Mouse (Mus musculus) erythroblast, adult 5-6 weeks (primary cell): ENCODE results near the gene Ccnd3. TPM values are rescaled to one million over a fixed set of nuclear protein-coding genes. Genes with fewer than 3 reads are reported as not detected.
A peak's percentile ranks its signal among the peaks of the same experiment; 100 is the strongest.

Source experiments
- ATAC-seq: replicated peaks from 2 replicates; pipeline ENCODE4 v1.8.0; 2016; ENCODE audit warnings: moderate number of reproducible peaks, mild to moderate bottlenecking, moderate TSS enrichment, inconsistent platforms; ENCODE audit not compliant: poor library complexity, low FRiP score, severe bottlenecking
- total RNA-seq, 2 experiments: library from RNA; stranded (forward) in 1 of 2; stranded (reverse) in 1 of 2; fragments of 150-400 nt in 1 of 2; fragments of 200-764, 138-1000 nt in 1 of 2; gene quantifications; 2 replicates each; pipeline versions ENCODE4 v1.2.3 to v1.2.4; 2015 to 2017; ENCODE audit warnings: low replicate concordance in 2 of 2

The Ccnd3 gene
- total RNA-seq, 2 experiments from 2014 or later, result 65.9 to 85.3 TPM

DNA sequence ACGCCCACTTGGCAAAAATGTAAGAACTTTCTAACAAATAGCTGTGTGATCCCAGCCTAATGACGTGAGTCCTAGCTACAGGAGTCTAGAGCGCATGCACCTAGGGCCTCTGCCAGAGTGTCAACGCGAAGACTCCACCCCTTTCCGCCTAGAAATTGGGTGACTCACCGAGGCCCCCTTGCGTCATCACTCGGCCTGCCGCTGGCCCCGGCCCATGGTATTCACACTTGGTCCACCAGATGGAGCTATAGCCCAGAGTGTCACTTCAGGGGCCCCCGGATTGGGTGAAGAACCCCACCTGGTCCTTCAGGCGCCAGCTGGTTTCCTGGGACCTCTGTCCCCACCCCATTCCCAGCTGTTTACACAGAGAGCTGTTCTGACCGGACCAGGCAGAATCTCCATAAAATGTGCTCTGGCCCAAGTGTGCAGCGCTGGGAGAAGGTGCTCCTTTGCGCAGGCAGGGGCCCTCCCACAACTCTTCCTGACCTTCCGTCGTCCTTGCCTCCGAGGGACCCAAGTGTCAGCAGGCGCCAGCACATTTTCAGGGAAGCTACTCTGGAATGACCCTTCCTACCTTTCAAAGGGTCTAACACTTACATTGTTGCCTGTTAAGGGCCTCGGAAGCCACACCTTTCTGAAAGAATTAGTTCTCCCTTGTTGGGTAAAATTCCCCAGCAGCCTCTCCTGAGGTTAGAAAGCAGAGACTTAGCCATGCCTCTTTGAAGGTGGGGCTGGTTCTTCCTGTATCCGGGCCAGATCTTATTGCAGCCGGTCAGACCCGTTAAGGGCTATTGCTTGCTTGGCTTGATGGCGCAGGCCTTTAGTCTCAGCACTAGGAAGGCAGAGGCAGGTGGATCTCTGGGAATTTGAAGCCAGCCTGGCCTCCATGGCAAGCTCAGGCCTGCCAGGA is 6.5 kb downstream of the Ccnd3 start:
- peak; percentile 88 for ATAC-seq

DNA sequence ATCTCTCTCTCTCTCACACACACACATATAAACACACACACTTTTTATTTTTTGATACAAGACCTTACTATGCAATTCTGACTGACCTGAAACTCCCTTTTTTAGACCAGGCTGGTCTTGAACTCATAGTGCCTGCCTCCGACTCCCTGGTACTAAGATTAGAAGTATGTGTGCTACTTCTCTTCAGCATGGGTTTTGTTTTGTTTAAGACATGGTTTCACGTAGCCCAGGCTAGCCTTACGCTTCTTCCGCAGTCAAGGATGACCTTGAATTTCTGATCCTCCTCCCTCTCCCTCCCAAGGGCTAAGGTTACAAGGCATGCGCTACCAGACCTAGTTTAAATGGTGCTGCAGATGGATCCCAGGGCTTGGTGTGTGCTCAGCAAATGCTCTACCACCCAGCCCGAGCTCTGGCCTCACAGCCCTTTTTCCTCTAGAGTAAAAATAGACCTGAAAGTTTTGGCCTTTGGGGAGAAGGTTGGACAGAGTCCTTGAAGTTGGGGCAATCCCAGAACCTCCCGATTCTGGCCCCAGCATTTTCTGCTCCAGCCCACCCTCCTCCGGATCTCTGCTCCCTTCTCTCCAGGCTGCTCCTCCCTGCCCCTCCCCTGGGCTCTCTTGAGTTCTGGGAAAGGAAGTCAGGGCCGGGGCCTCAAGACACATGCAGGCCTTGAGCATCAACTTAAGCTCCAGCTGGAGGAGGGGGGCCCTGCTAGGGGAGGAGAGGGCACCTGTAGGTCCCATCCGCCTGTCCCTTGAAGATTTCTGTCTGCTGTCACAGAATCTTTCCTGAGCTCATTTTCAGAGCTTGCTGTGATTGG is 8.3 kb downstream of the Ccnd3 start:
- ATAC-seq, result no peak

DNA sequence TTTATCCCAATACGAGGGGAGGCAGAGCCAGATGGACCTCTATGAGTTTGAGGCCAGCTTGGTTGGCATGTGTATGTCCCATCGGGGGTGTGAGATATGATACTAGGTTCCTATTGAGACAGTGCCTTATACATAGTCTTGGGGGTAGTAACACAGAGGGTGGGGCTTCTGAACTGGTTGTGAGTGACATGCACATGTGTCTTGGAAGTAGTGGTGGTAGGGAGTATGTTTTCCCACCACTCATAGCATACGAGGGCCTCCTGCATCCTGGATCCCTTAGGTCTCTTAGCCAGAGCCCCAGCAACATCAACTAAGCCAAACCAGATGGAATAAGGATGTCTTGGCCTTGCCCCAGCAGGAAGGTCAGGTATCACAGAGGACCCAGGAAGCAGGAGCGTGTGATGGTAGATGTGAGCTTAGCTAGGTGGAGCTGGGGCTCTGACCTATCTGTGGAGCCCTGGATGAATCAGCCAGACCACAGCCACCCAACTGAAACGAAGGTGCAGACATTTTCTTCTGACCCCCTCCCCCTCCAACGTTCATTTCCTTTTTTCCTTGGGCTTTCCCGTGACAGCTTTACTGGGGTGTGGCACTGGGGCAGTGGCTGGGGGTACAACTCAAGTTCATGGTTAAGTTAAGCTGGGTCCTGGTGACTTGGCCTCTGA is 10.5 kb downstream of the Ccnd3 start:
- ATAC-seq, result no peak

DNA sequence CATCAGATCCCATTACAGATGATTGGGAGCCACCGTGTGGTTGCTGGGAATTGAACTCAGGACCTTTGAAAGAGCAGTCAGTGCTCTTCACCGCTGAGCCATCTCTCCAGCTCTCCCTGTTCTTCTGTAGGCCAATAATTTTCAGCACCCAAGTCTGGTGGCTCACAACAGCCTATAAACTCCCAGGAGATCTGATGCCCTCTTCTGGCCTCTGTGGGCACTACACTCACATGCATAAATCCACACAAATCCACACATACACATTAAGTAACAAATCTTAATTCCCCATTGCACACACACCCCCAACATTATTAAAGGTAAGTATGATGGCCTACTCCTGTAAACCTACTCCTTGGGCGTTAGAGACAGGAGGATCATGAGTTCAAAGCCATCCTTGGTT is 11.4 kb downstream of the Ccnd3 start:
- ATAC-seq, result no peak

DNA sequence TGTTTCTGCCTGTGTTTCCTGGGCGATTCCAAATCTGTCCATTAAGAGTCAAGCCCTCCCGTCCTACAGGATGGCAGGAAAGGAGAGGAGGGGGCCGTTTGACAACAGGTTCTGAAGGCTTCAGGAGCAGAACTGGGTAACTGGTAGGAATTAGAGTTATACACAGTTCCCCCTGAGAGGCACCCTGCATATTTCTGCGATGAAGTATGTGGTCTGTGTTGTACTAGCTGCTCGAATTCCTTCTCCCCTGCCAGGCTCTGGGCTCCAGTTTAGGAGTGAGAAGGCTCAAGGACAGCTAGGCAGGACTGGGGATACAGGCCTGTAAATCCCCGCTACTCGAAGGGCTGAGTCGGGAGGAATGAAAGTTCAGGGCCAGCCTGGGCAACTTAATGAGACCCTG is 13.4 kb downstream of the Ccnd3 start:
- no peak for ATAC-seq

DNA sequence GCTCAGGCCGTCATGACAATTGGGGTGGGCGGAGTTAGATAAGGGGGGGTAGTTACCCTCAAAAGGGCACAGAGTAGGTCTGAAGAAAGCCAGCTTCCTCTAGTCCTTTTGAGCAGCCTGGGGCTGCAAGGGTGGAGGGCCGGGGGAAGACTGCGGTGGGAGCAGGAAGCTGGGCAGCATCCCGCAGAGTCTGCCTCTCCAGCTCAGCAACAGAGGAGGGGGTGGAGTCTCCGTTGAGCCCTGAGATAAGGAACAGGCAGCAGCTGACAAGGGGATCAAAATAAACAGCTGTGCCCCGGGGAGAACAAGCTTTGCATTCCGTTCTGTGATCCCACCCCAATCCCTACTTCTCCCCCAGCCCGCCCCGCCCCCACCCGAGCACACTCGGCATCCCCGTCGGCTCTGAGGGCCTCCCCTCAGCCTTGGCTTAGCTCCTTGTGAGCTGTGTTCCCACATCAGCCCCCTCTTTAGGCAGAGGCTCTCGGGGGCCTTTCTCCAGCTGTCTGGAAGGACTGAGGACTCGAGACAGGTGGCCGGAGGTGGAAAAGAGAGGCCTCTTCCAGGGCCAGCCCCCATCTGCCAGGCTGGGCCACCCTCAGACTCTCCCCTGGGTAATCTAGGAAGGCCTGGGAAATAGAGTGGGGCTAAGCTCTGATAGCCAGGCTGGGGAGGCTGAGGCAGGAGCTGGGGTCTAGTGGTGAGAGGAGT is 16.9 kb downstream of the Ccnd3 start:
- ATAC-seq, result peak; percentile 84

DNA sequence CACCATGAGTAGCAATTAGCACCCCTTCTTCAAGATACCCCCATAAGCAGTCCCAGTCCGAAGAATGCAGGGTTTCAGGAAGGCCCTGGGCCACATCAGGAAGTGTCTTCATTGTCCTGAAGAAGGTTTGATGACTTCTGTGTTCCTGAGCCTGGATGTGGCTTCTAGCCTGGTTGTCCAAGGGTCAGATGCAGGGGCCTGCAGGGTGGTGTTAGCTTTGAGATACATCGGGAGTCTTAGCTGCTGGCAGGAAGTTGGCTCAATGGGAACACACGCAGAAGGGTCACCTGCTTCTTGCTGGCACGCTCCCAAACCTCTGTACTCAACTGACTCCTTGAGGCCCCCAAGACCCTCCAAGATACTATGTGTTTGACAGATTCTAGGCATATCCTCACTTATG is 17.7 kb downstream of the Ccnd3 start:
- ATAC-seq, result 0 out of 2 replicates have a peak, but pooled peaks have one; percentile 14

DNA sequence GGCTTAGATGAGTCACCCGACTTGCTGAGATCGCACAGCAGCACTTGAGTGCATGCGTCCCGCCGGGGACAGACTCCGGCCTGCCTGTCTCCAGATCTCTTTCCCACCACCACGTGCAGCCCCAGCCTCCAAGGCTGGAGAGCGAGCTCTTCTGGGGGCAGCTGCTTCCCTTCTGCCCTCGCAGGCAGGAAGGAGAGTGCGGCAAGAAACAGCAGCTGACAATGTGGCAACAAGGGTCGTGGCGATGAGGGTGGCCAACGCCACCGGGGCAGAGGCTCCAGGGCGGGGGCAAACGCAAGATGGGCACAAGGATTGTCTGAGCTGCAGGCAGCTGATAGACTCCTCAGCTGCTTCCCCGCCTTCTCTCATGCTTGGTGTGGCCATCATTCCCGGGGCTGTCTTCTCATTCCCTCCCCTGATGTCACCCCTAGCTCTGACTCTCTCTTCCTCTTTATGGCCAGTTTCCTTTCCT is 18.4 kb downstream of the Ccnd3 start:
- peak; percentile 79 for ATAC-seq

DNA sequence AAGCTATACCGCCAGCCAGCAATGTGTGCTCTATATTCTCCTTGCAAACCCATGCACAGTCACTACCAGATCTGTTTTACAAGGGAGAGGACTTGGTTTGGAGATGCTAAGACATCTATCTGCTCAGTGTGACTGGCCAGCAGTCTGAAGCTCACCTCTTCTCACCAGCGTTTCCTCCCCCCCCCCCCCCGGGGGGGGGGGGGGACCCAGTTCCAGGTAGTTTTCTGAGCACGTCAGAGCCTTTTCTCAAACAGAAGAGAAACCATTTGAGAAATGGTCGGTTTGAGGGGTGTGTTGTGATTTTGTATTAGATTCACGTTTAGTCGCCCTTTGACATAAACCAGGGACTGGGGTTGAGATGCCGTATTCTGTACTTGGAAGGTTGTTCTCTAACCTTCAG is 19.2 kb downstream of the Ccnd3 start:
- no peak for ATAC-seq

DNA sequence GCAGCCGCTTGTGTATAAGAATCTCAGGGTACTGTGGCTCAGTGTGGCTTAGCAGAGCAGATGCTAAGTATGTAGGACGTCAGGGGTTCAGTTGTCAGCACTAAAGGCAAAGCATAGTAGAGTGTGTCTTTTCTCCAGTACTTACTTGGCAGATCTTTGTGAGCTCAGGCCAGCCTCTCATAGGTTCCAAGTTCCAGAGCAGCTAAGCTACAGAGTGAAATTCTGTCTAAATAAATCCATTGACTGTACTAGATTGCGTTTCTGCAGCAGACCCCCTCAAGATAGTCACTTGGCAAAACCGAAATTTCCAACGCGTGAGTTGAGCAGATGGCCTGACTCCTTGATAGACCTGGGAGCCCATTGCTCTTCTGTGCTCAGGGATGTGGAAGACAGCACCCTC is 20.1 kb downstream of the Ccnd3 start:
- no peak for ATAC-seq

DNA sequence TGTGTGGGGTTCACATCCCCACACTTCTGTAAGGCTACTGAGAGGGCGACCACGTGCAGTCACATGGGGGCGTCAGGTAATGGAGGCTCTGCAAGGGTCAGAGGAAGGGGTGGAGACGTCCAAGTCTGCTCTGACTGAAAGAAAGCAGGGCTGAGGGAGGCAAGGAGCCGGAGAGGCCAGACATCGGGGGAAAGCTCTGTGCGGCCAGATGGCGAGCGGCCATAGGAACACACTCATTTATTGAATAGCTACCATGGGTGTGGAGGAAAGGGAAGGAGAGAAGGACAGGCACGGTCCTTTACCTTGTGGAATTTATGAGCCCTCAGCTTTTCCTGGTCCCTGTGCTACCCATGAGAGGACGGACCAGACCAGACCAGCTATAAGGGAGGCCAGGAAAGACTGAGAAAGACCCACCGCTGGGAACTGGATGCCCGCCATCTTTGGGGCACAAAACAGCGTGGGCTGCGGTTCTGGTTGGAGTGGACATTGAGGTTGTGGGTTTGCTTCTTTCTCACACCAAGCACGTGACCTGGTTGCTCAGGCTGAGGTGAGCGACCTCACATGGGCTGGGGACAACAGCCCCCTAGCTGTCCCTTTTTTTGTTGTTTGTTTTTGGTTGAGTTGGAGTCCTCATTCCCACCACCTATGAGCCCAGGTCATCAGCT is 22.1 kb downstream of the Ccnd3 start:
- no peak for ATAC-seq

DNA sequence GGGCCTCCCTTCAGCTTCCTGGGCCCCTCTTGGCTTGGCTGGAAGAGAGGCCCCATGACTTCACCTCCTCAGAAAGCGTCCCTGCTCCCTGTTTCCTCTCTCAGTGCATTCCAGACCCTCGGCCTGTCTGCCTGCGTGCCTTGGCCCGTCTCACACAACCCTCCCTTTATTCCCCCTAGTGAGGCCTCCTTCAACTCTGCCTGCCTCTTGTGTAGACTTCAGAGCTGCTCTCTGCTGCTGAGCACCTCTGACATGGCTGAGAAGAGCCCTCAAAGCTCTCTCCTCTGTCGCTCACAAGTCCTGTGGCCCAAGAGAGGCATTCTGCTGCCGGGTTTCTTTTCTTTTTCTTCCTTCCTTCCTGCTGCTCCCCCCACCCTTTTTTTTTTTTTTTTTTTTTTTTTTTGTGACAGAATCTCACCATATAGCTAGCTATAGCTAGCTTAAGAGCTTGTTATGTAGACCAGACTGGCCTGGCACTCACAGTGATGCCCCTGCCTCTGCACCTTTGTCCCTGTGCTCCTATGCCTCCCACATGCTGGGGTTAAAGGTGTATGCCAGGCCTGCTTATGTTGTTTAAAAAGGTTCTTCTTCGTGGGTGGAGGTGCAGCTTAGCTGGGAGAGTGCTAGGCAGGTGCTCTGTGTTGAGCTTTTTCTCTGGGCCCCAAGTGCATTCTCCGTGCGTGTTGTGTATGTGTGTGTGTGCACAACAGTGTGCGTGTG is 22.9 kb downstream of the Ccnd3 start:
- ATAC-seq, result no peak

DNA sequence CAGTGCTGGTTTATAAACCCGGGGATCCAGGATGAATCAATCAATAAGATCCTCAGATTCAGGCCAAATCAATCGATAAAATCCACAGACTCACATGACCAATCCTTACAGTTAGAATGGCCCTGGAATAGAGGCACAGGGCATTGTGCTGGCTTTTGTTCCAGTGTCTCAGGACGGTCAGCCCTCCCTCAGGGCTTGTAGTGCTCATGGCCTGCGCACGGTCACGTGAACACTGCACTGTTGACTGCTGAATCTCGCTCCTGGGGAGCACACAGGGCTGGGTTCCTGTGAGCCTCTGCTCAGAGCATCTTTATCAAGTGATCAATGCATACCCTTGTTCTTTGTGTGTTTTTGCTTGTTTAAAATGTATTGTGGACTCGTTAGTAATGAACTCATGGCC is 24.1 kb downstream of the Ccnd3 start:
- no peak for ATAC-seq

DNA sequence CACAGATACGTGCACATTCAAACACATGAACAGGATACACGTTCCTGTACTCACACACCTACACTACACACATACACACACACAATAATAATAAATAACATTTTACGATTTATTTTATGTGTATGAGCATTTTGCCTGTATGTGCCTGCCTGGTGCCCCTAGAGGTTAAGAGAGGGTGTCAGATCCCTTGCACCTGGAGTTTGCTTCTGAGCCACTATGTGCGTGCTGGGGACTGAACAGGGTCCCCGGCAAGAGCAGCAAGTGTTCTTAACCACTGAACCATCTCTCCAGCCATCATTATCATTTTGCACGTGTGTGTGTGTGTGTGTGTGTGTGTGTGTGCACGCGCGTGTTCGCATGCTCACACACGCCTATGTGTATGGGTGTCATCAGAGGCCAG is 24.7 kb downstream of the Ccnd3 start:
- no peak for ATAC-seq

DNA sequence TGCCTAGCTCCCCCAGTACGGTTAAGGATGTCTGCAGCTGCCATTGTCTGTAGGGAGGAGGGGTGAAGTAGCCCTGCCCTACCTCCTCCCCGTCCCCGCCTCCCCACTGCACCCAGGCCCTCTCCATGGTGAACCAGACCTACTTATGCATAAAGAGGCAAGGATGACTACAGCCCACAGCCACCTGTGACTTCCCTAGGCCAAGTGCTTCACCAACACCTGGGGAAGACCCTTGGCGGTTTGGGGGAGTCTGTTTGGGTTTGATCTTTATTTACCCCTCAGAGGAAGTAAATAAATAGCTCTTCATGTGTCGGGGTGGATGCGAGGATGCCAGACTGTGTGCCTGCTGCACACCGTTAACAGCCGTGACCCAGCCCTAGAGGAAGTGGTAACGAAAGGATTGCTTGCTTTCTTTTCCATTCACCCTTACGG is 26.6 kb downstream of the Ccnd3 start:
- no peak for ATAC-seq

DNA sequence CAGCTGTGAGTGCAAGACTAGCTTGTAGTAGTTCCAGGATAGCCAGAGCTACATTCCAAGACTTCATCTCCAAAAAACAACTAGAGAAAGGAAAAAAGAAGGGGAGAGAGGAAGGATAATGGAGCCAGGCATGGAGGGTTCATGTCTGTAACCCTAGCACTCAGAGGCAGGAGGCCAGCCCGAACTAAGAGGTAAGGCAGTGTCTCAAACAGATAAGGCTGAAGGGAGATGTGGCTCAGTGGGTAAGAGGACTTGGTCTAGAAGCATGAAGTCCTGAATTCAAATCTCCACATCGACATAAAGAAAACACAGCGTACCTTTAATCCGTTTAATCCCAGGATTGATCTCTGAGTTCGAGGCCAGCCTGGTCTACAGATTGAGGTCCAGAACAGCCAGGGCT is 27.5 kb downstream of the Ccnd3 start:
- ATAC-seq, result peak; percentile 60

DNA sequence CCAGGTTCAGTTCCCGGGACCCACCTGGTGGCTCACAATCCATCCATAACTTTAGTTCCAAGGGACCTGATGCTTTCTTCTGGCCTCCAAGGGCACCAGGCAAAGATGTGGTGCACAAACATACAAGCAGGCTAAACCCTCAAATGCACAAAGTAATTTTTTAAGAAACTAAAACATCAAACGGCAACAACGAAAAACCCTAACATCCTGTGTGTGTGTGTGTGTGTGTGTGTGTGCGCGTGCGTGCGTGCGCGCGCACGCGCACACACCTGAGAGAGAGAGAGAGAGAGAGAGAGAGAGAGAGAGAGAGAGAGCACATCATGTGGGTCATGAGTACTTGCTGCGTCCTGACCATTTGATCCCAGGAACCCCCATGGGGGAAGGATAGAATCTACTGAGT is 28.8 kb downstream of the Ccnd3 start:
- ATAC-seq, result no peak

DNA sequence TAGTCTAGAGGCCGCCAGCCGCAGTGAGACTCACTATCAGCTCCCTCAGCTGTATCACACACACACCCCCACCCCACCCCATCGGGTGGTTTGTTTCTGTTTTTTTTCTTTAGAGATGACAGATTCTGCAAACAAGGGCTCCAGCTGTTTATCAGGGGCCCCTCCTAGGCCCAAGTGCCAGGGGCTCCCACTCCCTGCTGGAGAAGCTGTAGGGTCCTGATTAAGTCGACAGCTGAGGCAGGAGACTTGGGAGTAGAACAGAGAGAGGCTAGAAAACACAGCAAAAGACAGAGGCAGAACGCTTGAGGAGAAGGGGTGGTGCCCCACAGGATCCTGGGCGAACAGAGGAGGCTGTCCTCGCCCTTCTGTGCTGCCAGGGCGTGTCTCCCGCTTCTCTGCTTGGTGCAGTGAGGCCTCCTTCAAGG is 31.0 kb downstream of the Ccnd3 start:
- ATAC-seq, result peak; percentile 87

DNA sequence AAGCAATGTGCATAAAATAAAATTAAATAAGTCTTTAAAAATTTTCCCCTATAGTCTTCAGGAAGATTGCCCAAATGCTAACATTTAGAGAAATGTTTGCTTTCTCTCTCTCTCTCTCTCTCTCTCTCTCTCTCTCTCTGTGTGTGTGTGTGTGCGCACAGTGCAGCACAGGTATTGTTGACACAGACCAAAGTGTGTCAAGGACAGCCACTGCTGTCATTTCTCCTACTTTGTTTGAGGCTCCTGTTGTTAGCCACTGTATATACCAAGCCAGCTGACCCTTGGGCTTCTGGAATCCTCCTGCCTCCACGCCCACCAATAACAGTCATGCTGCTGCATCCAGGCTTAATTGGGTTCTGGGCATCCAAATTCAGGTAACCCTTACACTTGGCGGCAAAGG is 33.2 kb downstream of the Ccnd3 start:
- ATAC-seq, result no peak
